Mouse (Mus musculus) cerebellum, adult 9-10 months (tissue): ENCODE results near the gene Taf5.

Experiments used
- DNase-seq: peaks from one replicate; pipeline ENCODE4 v3.0.0; 2022

The Taf5 gene

DNA sequence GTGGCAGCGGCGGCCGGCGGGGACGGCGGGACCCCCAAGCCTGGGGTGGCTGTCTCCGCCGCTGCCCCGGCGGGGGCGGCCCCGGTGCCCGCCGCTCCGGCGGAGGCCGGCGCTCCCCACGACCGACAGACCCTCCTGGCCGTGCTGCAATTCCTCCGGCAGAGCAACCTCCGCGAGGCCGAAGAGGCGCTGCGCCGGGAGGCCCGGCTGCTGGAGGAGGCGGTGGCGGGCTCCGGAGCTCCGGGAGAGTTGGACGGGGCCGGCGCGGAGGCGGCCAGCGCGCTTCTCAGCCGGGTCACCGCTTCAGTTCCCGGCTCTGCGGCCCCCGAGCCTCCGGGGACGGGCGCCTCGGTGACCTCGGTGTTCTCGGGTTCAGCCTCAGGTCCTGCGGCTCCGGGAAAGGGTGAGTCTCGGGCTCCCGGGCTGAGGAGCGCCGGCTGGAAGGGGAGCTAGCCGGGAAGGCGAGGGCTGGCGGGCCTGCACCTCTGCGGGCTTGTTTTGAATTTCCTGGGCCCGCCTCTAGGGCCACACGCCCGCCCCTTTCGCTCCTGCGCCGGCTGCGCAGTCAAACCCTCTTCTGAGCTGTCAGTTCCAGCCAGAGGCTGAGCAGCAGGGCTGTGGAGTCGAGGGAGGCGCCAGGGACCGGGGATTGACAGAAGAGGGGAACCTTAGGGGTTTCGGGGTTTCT is 522 bp downstream of the Taf5 start:
- DNase-seq: peak; percentile 71

DNA sequence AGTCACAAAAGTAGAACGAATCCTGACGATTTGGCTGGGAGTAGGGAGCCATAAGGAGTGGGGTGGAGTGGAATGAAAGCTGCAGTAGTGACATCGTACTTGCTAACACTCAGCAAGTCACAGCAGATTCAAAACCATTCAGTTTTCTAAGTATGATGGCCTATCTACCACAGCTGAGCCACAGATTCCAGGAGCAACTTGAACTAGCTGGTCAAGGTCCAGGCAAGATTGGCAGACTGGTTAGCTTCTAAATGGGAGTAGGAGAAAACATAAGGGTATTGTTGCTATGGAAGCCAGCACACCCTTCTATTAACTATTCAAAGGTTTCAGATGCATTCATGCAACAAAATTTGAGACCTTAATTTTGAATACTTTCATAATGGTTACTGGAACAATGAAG is 20.7 kb downstream of the Taf5 start:
- DNase-seq: no peak

DNA sequence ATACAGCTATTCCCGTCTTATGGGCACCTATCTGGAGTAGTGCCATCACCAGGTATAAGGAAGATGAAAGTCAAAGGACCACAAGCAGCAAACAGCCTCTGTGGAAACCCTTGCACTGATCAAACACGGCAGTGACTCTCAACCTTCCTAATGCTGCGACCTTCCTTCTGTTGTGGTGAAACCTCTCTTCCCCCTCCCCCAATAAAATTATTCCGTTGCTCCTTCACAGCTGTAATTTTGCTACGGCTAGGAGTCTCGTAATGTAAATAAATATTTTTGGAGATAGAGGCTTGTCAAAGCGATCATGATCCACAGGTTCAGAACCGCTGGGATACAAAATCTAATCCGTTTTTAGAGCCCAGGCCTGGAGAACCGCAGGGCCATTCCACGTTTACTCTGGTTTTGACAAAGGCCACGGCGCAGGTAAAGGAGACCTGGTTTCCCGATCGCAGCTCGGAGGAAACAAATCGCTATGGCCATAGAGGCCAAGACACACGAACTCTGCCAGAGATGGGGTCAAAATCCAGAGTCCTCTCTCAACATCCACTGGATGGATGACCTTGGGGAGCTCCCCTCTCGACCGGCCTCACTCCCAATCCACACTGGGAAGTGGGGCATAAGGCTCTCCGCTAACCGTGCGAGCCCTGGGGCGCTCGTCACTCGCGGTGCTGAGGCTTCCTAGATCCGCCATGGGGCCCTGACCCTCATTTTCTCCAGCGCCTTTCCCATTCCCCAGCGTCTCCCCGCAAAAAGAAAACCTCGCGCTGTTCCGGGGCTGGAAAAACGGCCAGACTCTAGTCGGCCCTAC is 22.4 kb downstream of the Taf5 start:
- peak; percentile 27 for DNase-seq

DNA sequence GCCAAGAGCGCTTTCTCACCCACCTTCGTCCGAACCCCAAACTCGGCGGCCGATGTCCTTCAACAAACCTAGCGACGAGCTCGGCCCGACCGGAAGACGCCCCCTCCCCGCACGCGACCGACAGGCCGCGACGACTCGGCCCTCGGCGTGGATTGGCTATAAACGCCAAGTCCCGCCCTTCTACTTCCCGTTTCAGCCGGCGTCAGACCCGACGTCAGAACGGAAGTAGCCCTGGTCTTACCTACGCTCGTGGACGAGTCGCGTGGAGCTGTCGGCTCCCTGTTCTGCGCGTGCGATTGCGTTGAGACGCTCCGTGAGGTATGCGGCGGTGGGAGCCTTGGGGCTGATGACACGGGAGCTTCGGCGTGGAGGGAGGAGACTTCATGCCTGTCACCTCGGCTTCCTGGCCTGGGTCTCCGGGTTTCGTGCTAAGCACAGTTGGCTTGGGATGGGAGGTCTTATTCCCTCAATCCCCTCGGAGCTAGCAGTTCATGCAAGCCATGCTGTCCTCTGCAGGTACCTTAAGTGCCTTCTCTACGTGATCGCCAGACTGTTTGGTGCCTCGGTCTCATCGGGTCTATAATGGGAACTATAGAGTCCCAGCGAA is 23.1 kb downstream of the Taf5 start, which contains the start of the genes Usmg5 and Pdcd11:
Gene Usmg5 (minus strand): TSS at position 98 of the 607 bp plus-strand sequence.
Gene Pdcd11 (plus strand): TSS at position 219 of the 607 bp plus-strand sequence.
- peak; percentile 95 for DNase-seq

DNA sequence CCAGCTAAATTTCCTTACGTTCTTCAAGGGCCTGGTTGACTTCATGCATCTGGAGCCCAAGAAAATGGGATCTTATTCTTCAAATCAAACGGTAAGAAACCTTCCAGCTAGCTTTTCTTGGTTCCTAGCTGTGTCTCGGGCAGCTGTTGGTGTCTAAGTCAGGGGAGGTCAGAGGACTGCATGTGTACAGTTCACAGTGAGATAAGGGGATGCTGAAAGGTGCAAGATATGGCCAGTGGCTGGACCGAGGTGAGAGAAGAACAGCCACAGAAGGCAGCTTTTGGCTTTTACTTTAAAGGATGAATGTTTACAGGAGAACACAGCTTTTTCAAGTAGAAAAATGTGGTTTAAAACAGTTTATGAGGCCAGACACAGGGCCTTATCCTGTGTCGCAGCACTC is 33.5 kb downstream of the Taf5 start:
- DNase-seq: no peak

DNA sequence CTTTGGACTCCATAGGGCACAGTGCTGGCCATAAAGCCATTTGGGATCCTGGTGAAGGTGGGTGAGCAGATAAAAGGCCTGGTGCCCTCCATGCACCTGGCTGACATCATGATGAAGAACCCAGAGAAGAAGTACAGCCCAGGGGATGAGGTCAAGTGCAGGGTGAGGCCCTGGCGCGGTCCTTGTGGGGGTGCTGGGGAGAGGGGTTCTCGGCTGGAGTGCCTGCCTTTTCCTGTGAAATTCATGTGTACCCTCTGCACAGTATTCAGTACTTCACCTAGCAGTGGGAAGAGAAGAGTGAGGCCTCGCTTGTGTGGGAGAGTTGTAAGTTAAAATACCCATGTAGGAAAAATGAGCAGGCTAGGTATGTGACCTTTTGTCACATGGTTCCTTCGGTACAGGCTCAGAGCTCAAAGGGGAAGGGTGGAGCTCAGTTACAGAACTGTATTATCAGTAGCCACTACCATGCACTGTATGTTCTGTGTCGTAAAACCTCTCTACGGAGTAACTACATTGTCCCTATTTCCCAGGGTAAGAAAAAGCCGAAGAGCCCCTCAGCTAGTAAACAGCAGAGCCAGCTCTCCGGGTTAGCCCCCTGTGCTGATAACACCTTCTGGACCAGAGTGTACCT is 37.2 kb downstream of the Taf5 start:
- DNase-seq: no peak

DNA sequence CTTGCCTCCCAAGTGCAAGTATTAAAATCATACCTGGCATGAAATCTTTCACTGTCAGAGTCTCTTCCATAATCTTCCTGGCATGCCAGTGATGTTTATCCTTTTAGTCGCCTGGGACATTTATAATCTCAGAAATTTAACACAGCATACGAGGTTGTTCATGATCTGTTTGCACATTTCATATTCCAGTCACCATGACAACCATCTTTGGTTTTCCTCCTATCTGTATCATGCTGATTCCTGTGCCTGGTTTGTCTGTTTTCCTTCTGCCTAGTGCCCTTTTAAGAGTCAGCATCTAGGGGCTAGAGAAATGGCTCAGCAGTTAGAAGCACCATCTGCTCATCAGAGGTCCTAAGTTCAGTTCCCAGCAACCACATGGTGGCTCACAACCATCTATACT is 51.1 kb downstream of the Taf5 start:
- no peak for DNase-seq

DNA sequence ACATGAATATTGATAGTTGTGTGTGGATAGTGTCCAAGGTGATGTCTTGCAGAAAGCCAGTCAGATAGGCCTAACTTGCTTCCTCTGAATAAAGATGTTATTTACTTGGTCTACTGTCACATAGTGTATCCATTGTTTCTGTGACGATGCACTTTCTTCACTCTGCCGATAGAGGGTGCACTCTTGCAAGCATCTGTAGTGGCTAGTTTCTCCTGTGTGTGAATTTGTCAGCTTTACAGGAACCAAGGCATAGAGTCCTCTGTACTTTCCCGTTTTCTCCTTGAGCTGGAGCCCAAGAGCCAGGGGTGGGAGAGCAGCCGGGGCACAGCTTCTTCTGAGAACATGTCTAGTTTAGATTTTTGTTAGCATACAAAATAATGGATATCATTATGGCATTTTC is 53.5 kb downstream of the Taf5 start:
- peak; percentile 17 for DNase-seq

DNA sequence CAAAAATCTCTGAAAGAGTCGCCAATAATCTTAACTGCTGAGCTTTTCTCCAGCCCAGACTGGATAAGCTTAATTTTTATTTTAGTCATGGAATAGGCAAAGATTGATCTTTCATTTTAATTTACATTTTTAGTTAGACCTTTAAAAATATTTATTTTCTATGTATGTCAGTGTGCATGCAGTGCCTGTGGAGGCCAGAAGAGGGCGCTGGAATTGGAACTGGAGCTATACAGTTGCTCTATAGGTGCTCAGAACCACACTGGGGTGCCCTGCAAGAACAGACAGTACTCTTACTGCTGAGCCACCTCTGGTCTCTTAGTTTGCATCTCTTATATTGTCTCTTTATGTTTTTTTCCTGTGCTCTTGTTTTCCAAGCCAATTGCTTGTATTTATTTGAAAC is 55.3 kb downstream of the Taf5 start:
- no peak for DNase-seq

DNA sequence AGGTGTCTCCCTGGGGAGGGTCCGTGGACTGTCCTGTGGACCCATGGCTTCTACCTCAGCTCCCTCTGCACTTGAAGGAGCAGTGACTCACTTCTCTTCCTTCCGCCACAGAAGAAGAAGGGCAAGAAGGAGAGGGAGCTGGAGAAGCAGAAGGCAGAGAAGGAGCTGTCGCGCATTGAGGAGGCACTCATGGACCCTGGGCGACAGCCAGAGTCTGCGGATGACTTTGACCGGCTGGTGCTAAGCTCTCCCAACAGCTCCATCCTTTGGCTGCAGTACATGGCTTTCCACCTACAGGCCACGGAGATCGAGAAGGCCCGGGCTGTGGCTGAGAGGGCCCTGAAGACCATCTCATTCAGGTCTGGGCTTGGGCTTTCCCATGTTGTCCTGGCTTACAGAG is 60.6 kb downstream of the Taf5 start:
- no peak for DNase-seq

DNA sequence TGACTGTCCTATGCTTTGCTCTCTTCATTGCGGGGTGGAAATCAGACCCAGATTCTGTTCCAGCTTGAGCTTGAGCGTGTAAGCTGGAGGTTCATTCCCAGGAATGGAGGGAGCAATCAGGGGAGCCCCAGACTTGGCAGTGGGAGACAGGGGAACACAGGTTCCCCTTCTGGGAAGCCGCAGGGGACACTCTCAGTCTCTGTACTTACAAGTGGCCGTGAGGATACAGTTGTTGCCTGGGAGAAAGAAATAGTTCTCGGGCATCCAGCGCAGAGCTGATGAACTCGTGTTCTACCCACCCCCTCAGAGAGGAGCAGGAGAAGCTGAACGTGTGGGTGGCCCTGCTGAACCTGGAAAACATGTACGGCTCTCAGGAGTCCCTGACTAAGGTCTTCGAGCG is 61.3 kb downstream of the Taf5 start:
- DNase-seq: no peak

DNA sequence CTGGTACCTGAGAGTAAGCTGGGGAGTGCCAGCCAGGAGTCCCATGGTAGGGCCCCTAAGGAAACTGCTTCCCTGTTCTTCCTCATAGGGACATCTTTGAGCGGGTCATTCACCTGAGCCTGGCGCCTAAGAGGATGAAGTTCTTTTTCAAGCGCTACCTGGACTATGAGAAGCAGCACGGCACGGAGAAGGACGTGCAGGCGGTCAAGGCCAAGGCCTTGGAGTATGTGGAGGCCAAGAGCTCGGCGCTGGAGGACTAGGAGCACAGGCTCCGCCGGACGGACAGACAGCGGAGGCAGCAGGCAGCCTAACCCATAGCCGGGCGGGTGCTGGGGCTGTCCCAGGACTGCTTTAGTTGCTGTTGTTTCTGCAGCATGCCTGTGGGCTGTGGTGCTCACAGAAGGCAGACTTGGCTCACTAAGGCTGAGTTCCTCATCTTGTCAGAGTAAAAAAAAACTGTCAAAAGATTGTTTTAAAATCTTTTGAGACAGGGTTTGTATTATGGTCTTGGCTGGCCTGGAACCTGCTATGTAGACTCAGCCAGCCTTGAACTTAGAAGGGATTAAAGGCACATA is 63.1 kb downstream of the Taf5 start:
- no peak for DNase-seq
